Comparison of ENCODE assay signal across 8 mouse cellular contexts in the genomic region with DNA sequence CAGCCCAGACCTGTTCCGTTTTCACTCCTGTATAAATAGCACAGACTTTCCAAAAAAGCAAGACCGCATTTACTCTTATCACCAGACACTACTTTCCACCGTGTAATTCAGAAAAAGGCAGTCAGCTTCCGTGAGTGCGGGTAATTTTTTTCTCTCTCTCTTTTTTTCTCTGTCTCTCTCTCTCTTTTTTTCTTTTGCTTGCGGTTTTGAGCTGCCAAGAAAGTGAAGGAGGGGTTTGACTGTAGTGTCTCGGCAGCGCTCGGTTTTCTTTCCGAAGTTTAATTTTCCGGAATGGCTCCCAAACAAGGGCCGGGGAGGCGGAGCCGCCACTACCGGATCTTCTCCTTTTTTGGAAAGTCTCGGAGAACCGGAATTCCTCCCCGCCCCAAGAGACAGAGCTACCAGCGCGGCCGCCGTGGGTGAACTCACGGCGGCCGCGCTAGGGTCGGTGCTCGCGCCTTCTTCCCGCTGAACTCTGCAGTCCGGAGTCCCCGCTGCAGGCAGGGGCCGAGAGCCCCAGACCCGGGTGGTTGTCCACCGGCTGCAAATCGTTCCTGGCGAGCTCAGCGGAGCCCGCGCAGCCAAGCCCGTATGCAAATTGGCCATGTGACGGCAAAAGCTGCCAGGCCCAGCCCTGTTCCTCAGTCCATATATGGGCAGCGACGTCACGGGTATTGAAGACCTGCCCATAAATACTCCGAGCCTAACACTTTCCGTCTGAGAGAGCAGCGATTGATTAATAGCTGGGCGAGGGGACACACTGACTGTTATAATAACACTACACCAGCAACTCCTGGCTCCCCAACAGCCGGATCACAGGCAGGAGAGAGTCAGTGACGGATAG. TPM values are rescaled to one million over a fixed set of nuclear protein-coding genes. Genes with fewer than 3 reads are reported as not detected.
A peak's percentile ranks its signal among the peaks of the same experiment; 100 is the strongest.
DNase-seq lines count a peak whose midpoint lies in the region; ATAC-seq and TF ChIP-seq lines count a peak whose summit lies in the region.

No protein-coding gene starts in this region.

- peak; percentile 90 for ATAC-seq in forebrain, embryonic 16.5 days
- peak; percentile 84 for ATAC-seq in lung, embryonic 15.5 days (ENCODE audit: borderline replicate concordance, extremely low read depth, low FRiP score, low TSS enrichment)

- no peak overlapping the region for H3K27ac ChIP-seq in ES-E14 (ENCODE audit: insufficient read depth, low read depth, low read length, poor library complexity, severe bottlenecking)
- no peak overlapping the region for H3K27ac ChIP-seq in forebrain, embryonic 16.5 days (ENCODE audit: low read length)
- peak overlapping the region; percentile 80 for H3K27ac ChIP-seq in lung, embryonic 15.5 days

- H3K27me3 ChIP-seq in forebrain, embryonic 16.5 days (replicated peaks; ENCODE audit: control insufficient read depth, insufficient read depth, low read length) = peaks cover 87% of the 10 kb centered on the region
- H3K27me3 ChIP-seq in lung, embryonic 15.5 days = peaks cover 89% of the 10 kb centered on the region

- peak overlapping the region; percentile 73 to 81 for H3K4me3 ChIP-seq in ES-E14 (ENCODE audit: insufficient read depth in 1 of 2, low read depth in 1 of 2, low read length in 2 of 2, poor library complexity in 1 of 2, severe bottlenecking in 1 of 2)
- H3K4me3 ChIP-seq in forebrain, embryonic 16.5 days (replicated peaks; ENCODE audit: low read length) = peak overlapping the region; percentile 63
- peak overlapping the region; percentile 78 for H3K4me3 ChIP-seq in lung, embryonic 15.5 days

- peak overlapping the region; percentile 84 for H3K4me2 ChIP-seq in forebrain, embryonic 16.5 days (ENCODE audit: low read length)
- peak overlapping the region; percentile 99 for H3K4me2 ChIP-seq in lung, embryonic 15.5 days

- no peaks in the 10 kb centered on the region for H3K9me3 ChIP-seq in ES-E14 (ENCODE audit: control insufficient read depth, insufficient read depth, low read depth, low read length)
- no peaks in the 10 kb centered on the region for H3K9me3 ChIP-seq in forebrain, embryonic 16.5 days (ENCODE audit: control insufficient read depth, low read length)
- no peaks in the 10 kb centered on the region for H3K9me3 ChIP-seq in lung, embryonic 15.5 days

- H3K36me3 ChIP-seq in ES-E14 (ENCODE audit: control insufficient read depth, insufficient read depth, low read length, poor library complexity, severe bottlenecking) = no peaks in the 10 kb centered on the region
- no peaks in the 10 kb centered on the region for H3K36me3 ChIP-seq in forebrain, embryonic 16.5 days (ENCODE audit: control insufficient read depth, insufficient read depth)
- no peaks in the 10 kb centered on the region for H3K36me3 ChIP-seq in lung, embryonic 15.5 days

- under 1% methylated on average over 51 of the region's 51 CpGs for WGBS in forebrain, embryonic 16.5 days
- WGBS in lung, embryonic 15.5 days = under 1% methylated on average over 51 of the region's 51 CpGs

- in situ Hi-C loops in ES-E14 (cut with MboI; ENCODE audit: low sequenced_read_pairs in 2 of 2, unreplicated experiment in 2 of 2) = loop anchor here in 1 of 2 experiments (10.0 kb wide), 2 partner anchors 187 to 223 kb away; no protein-coding TSS in a partner anchor

- DNase-seq in ES-E14 (ENCODE audit: low read depth, low spot score) = peak; percentile 73
- DNase-seq in cerebellum, adult 11-12 months = peak; percentile 83
- peak; percentile 92 for DNase-seq in heart, postnatal 4 days
- peak; percentile 85 to 87 for DNase-seq in layer of hippocampus, adult 8-10 months (ENCODE audit: low spot score in 2 of 2)
- DNase-seq in ovary, adult 18-20 months (ENCODE audit: low spot score) = peak; percentile 83
- DNase-seq in thymus, postnatal 0 days (ENCODE audit: low spot score) = peak; percentile 97

- H3K4me1 ChIP-seq in ES-E14 (ENCODE audit: control insufficient read depth in 2 of 2, insufficient read depth in 2 of 2, low read length in 2 of 2, poor library complexity in 1 of 2) = peaks cover 0 to 7% of the 10 kb centered on the region in 2 experiments; a peak in 1 of 4 replicates
- peaks cover 43% of the 10 kb centered on the region for H3K4me1 ChIP-seq in forebrain, embryonic 16.5 days (replicated peaks; ENCODE audit: control insufficient read depth, insufficient read depth, low read length)
- peaks cover 34% of the 10 kb centered on the region for H3K4me1 ChIP-seq in lung, embryonic 15.5 days

- H3K9ac ChIP-seq in ES-E14 (ENCODE audit: insufficient read depth, low read depth, low read length, poor library complexity, severe bottlenecking) = peak overlapping the region; percentile 65
- peak overlapping the region; percentile 58 for H3K9ac ChIP-seq in forebrain, embryonic 16.5 days (replicated peaks; ENCODE audit: low read depth, low read length)
- H3K9ac ChIP-seq in lung, embryonic 15.5 days = peak overlapping the region; percentile 43

TF ChIP-seq in ES-E14, 5 proteins besides CTCF, POLR2A, EP300 and RAD21:
- TF ChIP-seq CHD2 (IDR thresholded peaks at IDR 0.05; ENCODE audit: low read depth, low read length) = no peak
- TF ChIP-seq MAFK (IDR thresholded peaks at IDR 0.05; ENCODE audit: insufficient read depth, low read depth, low read length) = no peak
- no peak for TF ChIP-seq HCFC1 (IDR thresholded peaks at IDR 0.05; ENCODE audit: borderline replicate concordance, insufficient read depth, low read length)
- no peak for TF ChIP-seq ZNF384 (IDR thresholded peaks at IDR 0.05; ENCODE audit: low read depth, low read length)
- TF ChIP-seq ZC3H11A (IDR thresholded peaks at IDR 0.05; ENCODE audit: borderline replicate concordance, low read depth, low read length) = no peak; the same call in 1 of the 2 replicates
TF ChIP-seq in ES-E14: peak in this region for 0.

RNA-seq across cellular contexts. Expression of a gene that starts 2.1 kb away (rescaled TPM):
- 0.18 and 0.26 TPM in 2 replicates for total RNA-seq in ES-E14 (2012; rRNA removed)
- polyA plus RNA-seq in forebrain, embryonic 16.5 days (2015; fragmentation: Nextera tagmentation; extraction: Ambion mirVana) = 0.23 and 0.35 TPM in 2 replicates
- total RNA-seq in heart, postnatal 4 days (2021) = 1 to 10 TPM; 1.2 to 1.5 TPM
- 1 to 10 TPM; 2.4 to 6.3 (median 4.3) TPM for total RNA-seq in layer of hippocampus, adult 8-10 months (2022)
- polyA plus RNA-seq in lung, embryonic 15.5 days (2015; fragmentation: Nextera tagmentation; extraction: Ambion mirVana) = 0.34 and 0.57 TPM in 2 replicates
- polyA plus RNA-seq in thymus, postnatal 0 days (2015; fragmentation: Nextera tagmentation; extraction: Ambion mirVana) = 8.7 and 10.7 TPM in 2 replicates

RNA-seq across cellular contexts. Expression of a gene that starts 11.4 kb away (rescaled TPM):
- total RNA-seq in ES-E14 (2012; rRNA removed) = 19.8 and 23.4 TPM in 2 replicates
- polyA plus RNA-seq in forebrain, embryonic 16.5 days (2015; fragmentation: Nextera tagmentation; extraction: Ambion mirVana) = 76.3 and 88.1 TPM in 2 replicates
- 10 to 100 TPM; 23.3 to 23.8 TPM for total RNA-seq in heart, postnatal 4 days (2021)
- total RNA-seq in layer of hippocampus, adult 8-10 months (2022) = 10 to 100 TPM; 33.3 to 34.5 (median 33.8) TPM
- 61.5 and 64.6 TPM in 2 replicates for polyA plus RNA-seq in lung, embryonic 15.5 days (2015; fragmentation: Nextera tagmentation; extraction: Ambion mirVana)
- polyA plus RNA-seq in thymus, postnatal 0 days (2015; fragmentation: Nextera tagmentation; extraction: Ambion mirVana) = 33.2 and 33.3 TPM in 2 replicates
